Mouse (Mus musculus): ENCODE data around the gene Samm50. TPM values are rescaled to one million over a fixed set of nuclear protein-coding genes. Genes with fewer than 3 reads are reported as not detected.

The Samm50 gene
- total and polyA plus RNA-seq, 3 experiments: 55.3 to 132 (median 79.3) TPM

- in situ Hi-C loops (cut with MboI; ENCODE audit: low pct_ligation_motif_present, low pct_unique_long_range_greater_than_20kb, low sequenced_read_pairs) (no loop called here), dilution Hi-C loops (cut with MboI; ENCODE audit: extremely low pct_ligation_motif_present, extremely low pct_unique_long_range_greater_than_20kb, low sequenced_read_pairs) (no loop called here)
- H3K4me2 ChIP-seq (ENCODE audit: insufficient read depth, low read depth, poor library complexity, severe bottlenecking): no peak overlapping the region
- H3K9ac ChIP-seq (ENCODE audit: insufficient read depth, low read depth): no peak overlapping the region
- no peak overlapping the region for H3K4me3 ChIP-seq (replicated peaks in 1 of 3; ENCODE audit: low read depth in 2 of 3, low read length in 2 of 3, poor library complexity in 1 of 3)
- no peak overlapping the region for H3K27ac ChIP-seq (ENCODE audit: insufficient read depth, low read depth)
- no peak for DNase-seq (ENCODE audit: extremely low read depth)
- H3K27me3 ChIP-seq (replicated peaks): peaks cover 2% of the 10 kb centered on the region
- no peaks in the 10 kb centered on the region for H3K36me3 ChIP-seq (replicated peaks in 1 of 2; ENCODE audit: control insufficient read depth in 1 of 2, insufficient read depth in 1 of 2, low read length in 1 of 2)
- peaks cover 7% of the 10 kb centered on the region for H3K9me3 ChIP-seq (replicated peaks; ENCODE audit: low read length)
- TF ChIP-seq RAD21 (IDR thresholded peaks at IDR 0.05; ENCODE audit: low read depth, low read length) (no peak), ETS1 (conservative IDR thresholded peaks at IDR 0.05; ENCODE audit: low read depth, low read length) (no peak), JUN (IDR thresholded peaks at IDR 0.05; ENCODE audit: insufficient read depth, low read depth, low read length) (no peak), RCOR1 (conservative IDR thresholded peaks at IDR 0.05; ENCODE audit: low read depth, low read length) (no peak), ELF1 (IDR thresholded peaks at IDR 0.05; ENCODE audit: low read depth, low read length) (no peak), MAFK (IDR thresholded peaks at IDR 0.05; ENCODE audit: insufficient replicate concordance, low read length) (no peak), MAX (IDR thresholded peaks at IDR 0.05; ENCODE audit: low read length) (no peak)
- no peaks in the 10 kb centered on the region for H3K79me2 ChIP-seq (replicated peaks; ENCODE audit: control insufficient read depth, extremely low read depth, insufficient read depth, poor library complexity, severe bottlenecking)
- peaks cover 10 to 13% of the 10 kb centered on the region in 2 experiments; a peak in 3 of 4 replicates for H3K4me1 ChIP-seq (ENCODE audit: control insufficient read depth in 1 of 2, insufficient read depth in 2 of 2)
These were observed 32.7 kb downstream of the Samm50 start for GRCm38 (mm10) chr15:84224779-84225178.

GRCm38 (mm10) chr15:84226918-84227317 is 34.9 kb downstream of the Samm50 start:
- Histone ChIP-seq H3K4me3 (replicated peaks in 1 of 3; ENCODE audit: low read depth in 2 of 3, low read length in 2 of 3, poor library complexity in 1 of 3) (no peak overlapping the region), H3K4me1 (ENCODE audit: control insufficient read depth in 1 of 2, insufficient read depth in 2 of 2) (peaks cover 8 to 17% of the 10 kb centered on the region in 2 experiments), H3K36me3 (replicated peaks in 1 of 2; ENCODE audit: control insufficient read depth in 1 of 2, insufficient read depth in 1 of 2, low read length in 1 of 2) (no peaks in the 10 kb centered on the region), H3K9me3 (replicated peaks; ENCODE audit: low read length) (peaks cover 2% of the 10 kb centered on the region), H3K27me3 (replicated peaks) (peaks cover 2% of the 10 kb centered on the region), H3K79me2 (replicated peaks; ENCODE audit: control insufficient read depth, extremely low read depth, insufficient read depth, poor library complexity, severe bottlenecking) (no peaks in the 10 kb centered on the region), H3K27ac (ENCODE audit: insufficient read depth, low read depth) (no peak overlapping the region), H3K4me2 (ENCODE audit: insufficient read depth, low read depth, poor library complexity, severe bottlenecking) (no peak overlapping the region), H3K9ac (ENCODE audit: insufficient read depth, low read depth) (no peak overlapping the region)
- dilution Hi-C loops (cut with MboI; ENCODE audit: extremely low pct_ligation_motif_present, extremely low pct_unique_long_range_greater_than_20kb, low sequenced_read_pairs): no loop called here
- TF ChIP-seq MAZ (IDR thresholded peaks at IDR 0.05; ENCODE audit: low read depth, low read length) (no peak), TCF12 (IDR thresholded peaks at IDR 0.05; ENCODE audit: low read depth, low read length) (no peak), KAT2A (IDR thresholded peaks at IDR 0.05; ENCODE audit: insufficient replicate concordance, low read length) (no peak), POLR2A (IDR thresholded peaks at IDR 0.05; ENCODE audit: low read depth, low read length) (no peak), EP300 (IDR thresholded peaks at IDR 0.05; ENCODE audit: low read length) (no peak), NRF1 (IDR thresholded peaks at IDR 0.05; ENCODE audit: low read depth, low read length) (no peak), POLR2AphosphoS2 (IDR thresholded peaks at IDR 0.05; ENCODE audit: low read depth, low read length) (no peak), UBTF (IDR thresholded peaks at IDR 0.05; ENCODE audit: low read depth, low read length) (no peak), USF2 (conservative IDR thresholded peaks at IDR 0.05; ENCODE audit: low read depth, low read length) (no peak), MAX (IDR thresholded peaks at IDR 0.05; ENCODE audit: low read length) (no peak), ZNF384 (IDR thresholded peaks at IDR 0.05; ENCODE audit: low read depth, low read length) (no peak), CHD2 (IDR thresholded peaks at IDR 0.05; ENCODE audit: low read length) (no peak), RCOR1 (conservative IDR thresholded peaks at IDR 0.05; ENCODE audit: low read depth, low read length) (no peak), CTCF (conservative IDR thresholded peaks at IDR 0.05 in 1 of 2, IDR thresholded peaks at IDR 0.05 in 1 of 2; ENCODE audit: low read depth in 2 of 2, low read length in 2 of 2) (no peak), IRF4 (IDR thresholded peaks at IDR 0.05; ENCODE audit: low read depth, low read length) (no peak), BHLHE40 (IDR thresholded peaks at IDR 0.05; ENCODE audit: low read depth, low read length) (no peak), ZC3H11A (IDR thresholded peaks at IDR 0.05; ENCODE audit: low read depth, low read length) (no peak), ETS1 (conservative IDR thresholded peaks at IDR 0.05; ENCODE audit: low read depth, low read length) (no peak), CHD1 (IDR thresholded peaks at IDR 0.05; ENCODE audit: low read depth, low read length) (no peak), NELFE (IDR thresholded peaks at IDR 0.05; ENCODE audit: low read depth, low read length) (no peak)
- in situ Hi-C loops (cut with MboI; ENCODE audit: low pct_ligation_motif_present, low pct_unique_long_range_greater_than_20kb, low sequenced_read_pairs): no loop called here
- DNase-seq (ENCODE audit: extremely low read depth): no peak

All from CH12.LX (cell line).